Mouse (Mus musculus): Measurements from ENCODE around the gene Gm20716. TPM values are rescaled to one million over a fixed set of nuclear protein-coding genes. Genes with fewer than 3 reads are reported as not detected.
"Not testable (repeated sequence)": the region's sequence is repeated elsewhere in the genome, so short reads cannot be mapped to it uniquely, and the experiment has no call there.

Gm20716 gene
- polyA plus RNA-seq, 1 experiment from 2014 or later, result 28.5 TPM

DNA sequence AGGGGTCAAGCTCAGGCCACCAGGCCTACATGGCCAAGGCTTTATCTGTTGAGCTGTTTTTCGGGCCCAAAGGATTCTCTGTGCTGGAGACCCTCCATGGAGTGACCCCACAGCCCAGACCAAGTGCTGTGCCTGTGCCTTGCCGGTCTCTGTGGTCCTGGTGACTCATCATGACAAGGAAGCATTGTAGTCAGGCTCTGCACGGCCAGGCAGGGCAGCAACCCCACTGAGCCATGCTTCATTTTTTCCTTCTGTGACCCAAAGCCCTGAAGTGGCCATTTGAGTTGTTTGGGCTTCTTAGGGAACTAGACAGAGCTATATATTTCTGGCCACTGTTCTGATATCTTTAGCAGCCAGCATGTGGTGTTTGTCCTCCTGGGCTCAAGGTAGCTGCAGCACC is 62.4 kb downstream of the Gm20716 start:
- H3K27ac ChIP-seq (replicated peaks; ENCODE audit: low read depth, low read length), result peak overlapping the region; percentile 94; the same call in 1 of the 2 replicates
- ATAC-seq (ENCODE audit: insufficient number of reproducible peaks, low FRiP score, low TSS enrichment, low read depth), result no peak
- no peak overlapping the region for H3K4me3 ChIP-seq (ENCODE audit: low read depth, low read length)
- H3K4me1 ChIP-seq (ENCODE audit: control insufficient read depth, insufficient read depth, low read length), result peaks cover 36% of the 10 kb centered on the region
- H3K9me3 ChIP-seq (ENCODE audit: control insufficient read depth, low read length), result no peaks in the 10 kb centered on the region
- no peak overlapping the region for H3K4me2 ChIP-seq (ENCODE audit: low read depth, severe bottlenecking)
- WGBS, result 66% methylated on average over 3 of the region's 3 CpGs
- peaks cover under 1% of the 10 kb centered on the region; the same call in 1 of the 2 replicates for H3K36me3 ChIP-seq (ENCODE audit: control insufficient read depth, insufficient read depth, low read length)
- DNase-seq (ENCODE audit: low spot score), result no peak
- H3K27me3 ChIP-seq (ENCODE audit: control insufficient read depth, insufficient read depth, low read length), result no peaks in the 10 kb centered on the region
- no peak overlapping the region for H3K9ac ChIP-seq (ENCODE audit: low read length)

DNA sequence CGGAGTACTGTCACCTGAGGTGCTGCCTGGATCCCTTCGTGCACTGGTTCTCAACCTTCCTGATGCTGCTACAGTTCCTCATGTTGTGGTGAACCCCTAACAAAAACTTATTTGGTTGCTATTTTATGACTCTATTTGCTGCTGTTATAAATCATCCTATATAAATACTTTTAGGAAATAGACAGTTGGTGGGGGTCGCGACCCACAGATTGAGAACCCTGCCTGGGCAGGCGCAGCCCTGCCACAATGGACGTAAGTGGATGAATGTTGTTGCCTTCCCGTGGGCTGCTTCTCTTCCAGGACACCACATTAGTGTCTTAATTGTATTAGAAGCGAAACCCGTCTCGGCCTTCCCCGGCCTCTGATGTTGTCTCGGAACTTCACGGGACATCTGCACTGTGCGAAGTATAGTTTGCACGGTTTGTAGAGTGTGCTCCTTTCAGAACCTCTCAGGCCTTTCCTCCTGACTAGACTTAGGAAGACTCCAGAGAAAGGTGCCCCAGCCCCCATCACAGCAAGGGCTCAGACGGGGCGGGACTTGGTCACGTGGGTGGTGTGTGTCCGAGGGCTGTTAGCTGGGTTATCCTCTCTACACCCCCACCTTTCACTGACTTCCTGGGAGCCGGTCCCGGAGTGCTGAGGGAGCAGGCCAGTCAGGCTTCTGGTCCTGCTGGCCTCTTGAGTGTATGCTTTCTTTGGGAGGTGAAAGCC is 63.3 kb downstream of the Gm20716 start:
- Histone ChIP-seq H3K9me3 (ENCODE audit: control insufficient read depth, low read length) (no peaks in the 10 kb centered on the region), H3K27me3 (ENCODE audit: control insufficient read depth, insufficient read depth, low read length) (no peaks in the 10 kb centered on the region), H3K4me2 (ENCODE audit: low read depth, severe bottlenecking) (no peak overlapping the region), H3K36me3 (ENCODE audit: control insufficient read depth, insufficient read depth, low read length) (no peaks in the 10 kb centered on the region), H3K27ac (replicated peaks; ENCODE audit: low read depth, low read length) (0 out of 2 replicates have a peak overlapping the region, but pooled peaks have one; percentile 94), H3K4me1 (ENCODE audit: control insufficient read depth, insufficient read depth, low read length) (peaks cover 42% of the 10 kb centered on the region), H3K4me3 (ENCODE audit: low read depth, low read length) (no peak overlapping the region), H3K9ac (ENCODE audit: low read length) (no peak overlapping the region)
- ATAC-seq (ENCODE audit: insufficient number of reproducible peaks, low FRiP score, low TSS enrichment, low read depth) (no peak), DNase-seq (ENCODE audit: low spot score) (no peak)
- 41% methylated on average over 21 of the region's 21 CpGs for WGBS

DNA sequence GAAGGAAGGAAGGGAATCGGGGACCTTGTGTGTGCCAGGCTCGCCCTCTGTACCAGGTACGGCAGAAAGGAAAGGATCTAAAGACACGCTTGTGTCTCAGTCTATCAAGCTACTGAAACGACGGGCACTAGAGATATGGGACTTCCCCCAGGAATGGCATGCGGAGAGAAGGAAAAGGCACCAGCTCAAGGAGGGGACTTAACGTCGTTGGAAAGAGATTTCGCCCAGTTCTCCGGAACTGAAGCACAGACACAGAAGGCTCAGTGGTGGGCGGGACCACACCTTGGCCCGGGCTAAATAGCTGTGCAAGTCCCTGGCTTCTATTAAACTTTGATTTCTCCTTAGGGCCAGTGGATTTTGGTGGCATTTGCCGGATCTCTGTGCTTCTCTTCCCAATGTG is 68.2 kb downstream of the Gm20716 start:
- 8% methylated on average over 14 of the region's 14 CpGs for WGBS
- DNase-seq (ENCODE audit: low spot score) (no peak), ATAC-seq (ENCODE audit: insufficient number of reproducible peaks, low FRiP score, low TSS enrichment, low read depth) (no peak)
- Histone ChIP-seq H3K4me2 (ENCODE audit: low read depth, severe bottlenecking) (peak overlapping the region; percentile 52), H3K9ac (ENCODE audit: low read length) (peak overlapping the region; percentile 41), H3K4me3 (ENCODE audit: low read depth, low read length) (peak overlapping the region; percentile 20; the same call in 1 of the 2 replicates), H3K4me1 (ENCODE audit: control insufficient read depth, insufficient read depth, low read length) (peaks cover 33% of the 10 kb centered on the region), H3K27me3 (ENCODE audit: control insufficient read depth, insufficient read depth, low read length) (no peaks in the 10 kb centered on the region), H3K36me3 (ENCODE audit: control insufficient read depth, insufficient read depth, low read length) (no peaks in the 10 kb centered on the region), H3K9me3 (ENCODE audit: control insufficient read depth, low read length) (no peaks in the 10 kb centered on the region), H3K27ac (replicated peaks; ENCODE audit: low read depth, low read length) (peak overlapping the region; percentile 25; the same call in 1 of the 2 replicates)

DNA sequence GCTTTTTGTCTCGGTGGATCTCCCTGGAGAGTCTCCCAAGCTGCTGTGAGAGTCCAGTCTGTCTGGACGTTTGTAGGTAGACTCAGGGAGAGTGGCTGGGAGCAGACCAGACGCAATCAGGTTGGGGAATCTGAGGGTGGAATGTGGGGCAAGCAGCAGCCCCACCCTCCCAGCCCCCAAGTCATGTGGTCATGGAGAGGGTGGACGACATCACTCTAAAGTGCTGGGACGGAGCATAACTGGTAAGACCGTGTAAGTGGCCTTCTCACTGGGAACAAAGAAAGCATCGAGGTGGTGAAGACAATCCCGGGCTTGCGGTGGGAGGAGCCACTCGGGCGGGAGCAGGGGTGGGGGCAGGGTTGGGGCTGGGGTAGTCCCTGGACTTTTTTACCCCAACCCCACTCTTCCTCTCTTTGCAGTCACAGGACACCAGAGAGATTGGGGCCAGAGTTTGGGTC is 68.6 kb downstream of the Gm20716 start:
- peak; percentile 58 for DNase-seq (ENCODE audit: low spot score)
- Histone ChIP-seq H3K9ac (ENCODE audit: low read length) (peak overlapping the region; percentile 41), H3K4me1 (ENCODE audit: control insufficient read depth, insufficient read depth, low read length) (peaks cover 31% of the 10 kb centered on the region), H3K36me3 (ENCODE audit: control insufficient read depth, insufficient read depth, low read length) (no peaks in the 10 kb centered on the region), H3K27ac (replicated peaks; ENCODE audit: low read depth, low read length) (peak overlapping the region; percentile 25; the same call in 1 of the 2 replicates), H3K4me3 (ENCODE audit: low read depth, low read length) (peak overlapping the region; percentile 20; the same call in 1 of the 2 replicates), H3K27me3 (ENCODE audit: control insufficient read depth, insufficient read depth, low read length) (no peaks in the 10 kb centered on the region), H3K9me3 (ENCODE audit: control insufficient read depth, low read length) (no peaks in the 10 kb centered on the region), H3K4me2 (ENCODE audit: low read depth, severe bottlenecking) (peak overlapping the region; percentile 52)
- ATAC-seq (ENCODE audit: insufficient number of reproducible peaks, low FRiP score, low TSS enrichment, low read depth), result 0 out of 2 replicates have a peak, but pooled peaks have one; percentile 52
- 5% methylated on average over 11 of the region's 11 CpGs for whole genome bisulfite sequencing

DNA sequence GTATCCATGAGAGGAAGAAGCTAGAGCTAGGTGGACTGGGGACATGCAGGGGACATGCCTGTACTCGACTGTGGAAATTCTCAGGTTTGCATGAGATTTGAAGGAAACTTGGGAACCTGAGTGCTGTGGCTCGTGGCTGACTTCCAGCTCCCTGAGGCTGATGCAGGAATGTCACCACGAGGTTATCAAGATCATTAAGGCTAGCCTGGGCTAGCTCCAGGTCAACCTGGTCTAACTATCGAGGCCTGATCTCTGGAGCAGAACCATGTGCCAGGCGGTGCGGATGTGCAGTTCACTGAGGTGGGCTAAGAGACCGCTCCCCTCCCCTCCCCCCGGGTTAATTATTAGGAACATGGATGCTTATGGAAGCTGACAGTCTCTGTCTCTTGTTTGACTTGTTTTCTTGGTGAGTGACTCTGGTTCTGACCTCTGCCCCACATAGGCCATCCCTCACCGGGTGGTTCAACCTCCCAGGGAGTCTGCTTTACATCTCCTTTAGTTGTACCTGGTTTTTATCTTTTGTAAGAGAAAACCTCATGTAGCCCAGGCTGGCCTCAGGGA is 69.7 kb downstream of the Gm20716 start:
- Histone ChIP-seq H3K27me3 (ENCODE audit: control insufficient read depth, insufficient read depth, low read length) (no peaks in the 10 kb centered on the region), H3K9me3 (ENCODE audit: control insufficient read depth, low read length) (no peaks in the 10 kb centered on the region), H3K4me1 (ENCODE audit: control insufficient read depth, insufficient read depth, low read length) (peaks cover 31% of the 10 kb centered on the region), H3K9ac (ENCODE audit: low read length) (no peak overlapping the region), H3K4me3 (ENCODE audit: low read depth, low read length) (no peak overlapping the region), H3K27ac (replicated peaks; ENCODE audit: low read depth, low read length) (no peak overlapping the region), H3K4me2 (ENCODE audit: low read depth, severe bottlenecking) (no peak overlapping the region), H3K36me3 (ENCODE audit: control insufficient read depth, insufficient read depth, low read length) (no peaks in the 10 kb centered on the region)
- ATAC-seq (ENCODE audit: insufficient number of reproducible peaks, low FRiP score, low TSS enrichment, low read depth) (no peak), DNase-seq (ENCODE audit: low spot score) (no peak)
- WGBS, result 84% methylated on average over 9 of the region's 9 CpGs

DNA sequence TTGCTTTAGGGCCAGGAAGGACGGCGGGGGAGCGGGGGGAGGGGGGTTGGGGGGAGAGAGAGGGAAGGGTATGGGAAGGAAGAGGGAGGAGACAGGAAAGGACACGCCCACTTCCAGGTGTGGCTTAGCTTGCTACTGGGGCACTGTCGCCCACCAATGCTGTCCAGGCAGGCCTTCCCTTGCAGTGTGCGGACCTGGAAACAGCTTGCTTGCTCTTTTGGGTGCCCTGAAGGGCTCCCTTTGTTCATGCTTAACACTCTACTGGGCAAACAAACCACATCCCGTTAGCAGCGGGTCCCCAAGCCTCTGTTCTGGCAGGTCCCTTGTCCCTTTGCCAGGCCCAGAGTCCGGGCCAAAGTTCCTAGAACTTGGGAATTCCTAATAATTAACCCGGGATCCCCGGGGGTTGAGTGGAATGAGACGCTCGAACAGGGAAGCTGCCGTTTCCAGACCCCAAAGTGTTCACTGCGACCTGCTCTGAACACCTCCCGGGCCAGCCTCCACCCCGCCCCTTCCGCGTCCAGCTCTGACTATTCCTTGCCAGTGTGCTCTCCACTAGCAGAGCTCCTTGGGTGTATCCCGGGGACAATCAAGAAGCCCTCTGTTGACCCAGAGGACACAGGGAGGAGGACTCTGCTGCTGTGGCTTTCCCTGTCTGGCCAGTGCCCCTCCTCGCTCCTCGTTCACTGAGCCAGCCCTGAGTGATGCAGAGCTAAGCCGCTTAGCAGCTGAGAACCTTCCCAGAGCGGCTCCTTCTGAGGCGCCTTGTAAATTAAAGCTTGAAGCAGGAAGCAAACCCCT is 71.1 kb downstream of the Gm20716 start:
- H3K36me3 ChIP-seq (ENCODE audit: control insufficient read depth, insufficient read depth, low read length), result no peaks in the 10 kb centered on the region
- WGBS, result 3% methylated on average over 23 of the region's 25 CpGs
- DNase-seq (ENCODE audit: low spot score), result peak; percentile 90
- H3K9me3 ChIP-seq (ENCODE audit: control insufficient read depth, low read length), result no peaks in the 10 kb centered on the region
- peaks cover 42% of the 10 kb centered on the region for H3K4me1 ChIP-seq (ENCODE audit: control insufficient read depth, insufficient read depth, low read length)
- H3K27me3 ChIP-seq (ENCODE audit: control insufficient read depth, insufficient read depth, low read length), result no peaks in the 10 kb centered on the region
- H3K9ac ChIP-seq (ENCODE audit: low read length), result peak overlapping the region; percentile 12
- H3K4me3 ChIP-seq (ENCODE audit: low read depth, low read length), result peak overlapping the region; percentile 16
- peak; percentile 28; the same call in 1 of the 2 replicates for ATAC-seq (ENCODE audit: insufficient number of reproducible peaks, low FRiP score, low TSS enrichment, low read depth)
- peak overlapping the region; percentile 51 for H3K4me2 ChIP-seq (ENCODE audit: low read depth, severe bottlenecking)
- H3K27ac ChIP-seq (replicated peaks; ENCODE audit: low read depth, low read length), result peak overlapping the region; percentile 91

DNA sequence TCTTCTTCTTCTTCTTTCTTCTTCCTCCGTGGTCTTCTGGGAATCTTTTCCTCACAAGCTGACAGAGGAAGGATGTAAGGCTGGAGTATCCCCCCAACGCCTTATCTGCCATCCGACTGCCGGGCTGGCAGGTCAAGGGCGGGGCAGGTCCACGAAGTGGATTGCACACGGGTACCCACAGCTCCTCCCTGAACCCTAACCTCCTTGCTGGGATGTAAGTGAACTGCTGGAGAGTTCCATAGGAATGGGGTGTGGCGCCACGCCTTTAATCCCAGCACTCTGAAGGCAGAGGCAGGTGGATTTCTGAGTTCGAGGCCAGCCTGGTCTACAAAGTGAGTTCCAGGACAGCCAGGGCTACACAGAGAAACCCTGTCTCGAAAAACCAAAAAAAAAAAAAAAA is 72.2 kb downstream of the Gm20716 start:
- H3K27ac ChIP-seq (replicated peaks; ENCODE audit: low read depth, low read length); H3K4me3 ChIP-seq (ENCODE audit: low read depth, low read length); H3K9ac ChIP-seq (ENCODE audit: low read length); ATAC-seq (ENCODE audit: insufficient number of reproducible peaks, low FRiP score, low TSS enrichment, low read depth); H3K27me3 ChIP-seq (ENCODE audit: control insufficient read depth, insufficient read depth, low read length); DNase-seq (ENCODE audit: low spot score); H3K36me3 ChIP-seq (ENCODE audit: control insufficient read depth, insufficient read depth, low read length); H3K4me2 ChIP-seq (ENCODE audit: low read depth, severe bottlenecking); H3K9me3 ChIP-seq (ENCODE audit: control insufficient read depth, low read length): not testable (repeated sequence)
- 64% methylated on average over 9 of the region's 11 CpGs for WGBS
- H3K4me1 ChIP-seq (ENCODE audit: control insufficient read depth, insufficient read depth, low read length), result peaks cover 49% of the 10 kb centered on the region

DNA sequence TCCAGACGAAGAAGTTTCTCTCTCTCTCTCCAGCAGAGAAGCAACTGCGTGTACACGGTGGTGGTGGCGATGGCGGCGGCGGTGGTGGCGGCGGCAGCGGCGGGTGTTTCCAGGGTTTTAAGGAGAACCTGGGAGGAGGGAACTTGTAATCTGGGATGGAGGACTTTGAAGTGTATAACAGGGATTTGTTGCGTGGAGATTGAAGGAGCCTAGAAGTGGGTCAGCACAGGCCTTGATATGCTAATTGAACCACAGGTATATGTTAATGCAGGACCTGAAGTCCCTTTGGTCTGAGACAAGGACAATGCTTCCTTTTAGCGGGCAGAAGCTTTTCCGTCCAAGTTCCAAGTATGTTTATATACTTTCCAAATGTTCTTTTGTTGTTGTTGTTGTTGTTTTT is 73.8 kb downstream of the Gm20716 start:
- no peak overlapping the region for H3K27ac ChIP-seq (replicated peaks; ENCODE audit: low read depth, low read length)
- no peaks in the 10 kb centered on the region for H3K9me3 ChIP-seq (ENCODE audit: control insufficient read depth, low read length)
- H3K4me3 ChIP-seq (ENCODE audit: low read depth, low read length), result no peak overlapping the region
- H3K36me3 ChIP-seq (ENCODE audit: control insufficient read depth, insufficient read depth, low read length), result no peaks in the 10 kb centered on the region
- DNase-seq (ENCODE audit: low spot score) (no peak), ATAC-seq (ENCODE audit: insufficient number of reproducible peaks, low FRiP score, low TSS enrichment, low read depth) (no peak)
- no peak overlapping the region for H3K9ac ChIP-seq (ENCODE audit: low read length)
- H3K27me3 ChIP-seq (ENCODE audit: control insufficient read depth, insufficient read depth, low read length), result no peaks in the 10 kb centered on the region
- 40% methylated on average over 14 of the region's 14 CpGs for WGBS
- no peak overlapping the region for H3K4me2 ChIP-seq (ENCODE audit: low read depth, severe bottlenecking)
- H3K4me1 ChIP-seq (ENCODE audit: control insufficient read depth, insufficient read depth, low read length), result peaks cover 40% of the 10 kb centered on the region
